Mouse (Mus musculus): ENCODE measurements around the gene Anks1. TPM values are rescaled to one million over a fixed set of nuclear protein-coding genes. Genes with fewer than 3 reads are reported as not detected.

Anks1 gene
- total RNA-seq, 2 experiments from 2014 or later = 8.8 to 23.4 TPM

DNA sequence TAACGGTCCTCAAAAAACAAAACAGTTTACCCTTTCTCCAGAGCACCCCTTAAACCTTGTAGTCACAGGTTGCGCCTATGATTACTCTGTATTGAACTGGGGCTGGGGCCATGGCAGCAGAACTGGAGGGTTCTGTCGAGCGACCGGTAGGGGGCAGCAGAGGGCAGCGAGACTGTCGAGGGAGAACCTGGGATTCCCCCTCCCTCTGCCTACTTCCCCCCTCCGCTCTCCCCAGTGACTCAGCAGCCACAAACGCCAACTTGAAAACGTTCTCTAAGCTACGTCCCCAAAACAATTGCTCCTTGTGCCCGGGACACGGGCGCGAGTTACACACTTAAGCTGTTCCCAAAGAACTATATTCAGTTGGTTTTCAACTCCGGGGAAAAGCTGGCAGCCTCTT, 175.9 kb downstream of the Anks1 start:
- Histone ChIP-seq H3K27ac (peak overlapping the region; percentile 82), H3K4me3 (peak overlapping the region; percentile 51)
- intact Hi-C loops (cut with DNase I) = loop anchor here (1.0 kb wide), 2 partner anchors 48 to 78 kb away; no protein-coding TSS in a partner anchor
- DNase-seq = peak; percentile 93
- TF ChIP-seq CTCF (IDR thresholded peaks at IDR 0.05) = peak; percentile 99

DNA sequence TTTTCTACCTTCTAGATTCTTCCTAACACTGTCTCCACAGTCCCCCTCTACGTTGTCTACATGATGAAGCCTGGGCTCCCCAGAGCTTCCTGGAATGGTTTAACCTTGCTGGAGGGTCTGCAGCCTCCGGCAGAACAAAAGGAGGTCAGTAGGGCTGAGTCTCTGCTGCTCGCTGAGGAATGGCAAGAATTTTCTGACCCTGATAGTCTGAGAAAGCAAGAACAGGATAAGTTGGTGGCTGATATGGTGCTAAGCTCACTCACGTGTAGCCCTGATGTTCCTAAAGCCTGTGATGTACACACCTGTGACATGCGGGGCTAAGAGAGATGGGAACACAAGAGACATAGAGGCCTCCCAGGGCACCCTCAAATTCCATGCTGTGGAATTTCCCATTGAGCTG, 178.3 kb downstream of the Anks1 start:
- Histone ChIP-seq H3K4me3 (no peak overlapping the region), H3K27ac (no peak overlapping the region)
- no peak for DNase-seq
- TF ChIP-seq CTCF (IDR thresholded peaks at IDR 0.05) = no peak
- intact Hi-C loops (cut with DNase I) = no loop called here

DNA sequence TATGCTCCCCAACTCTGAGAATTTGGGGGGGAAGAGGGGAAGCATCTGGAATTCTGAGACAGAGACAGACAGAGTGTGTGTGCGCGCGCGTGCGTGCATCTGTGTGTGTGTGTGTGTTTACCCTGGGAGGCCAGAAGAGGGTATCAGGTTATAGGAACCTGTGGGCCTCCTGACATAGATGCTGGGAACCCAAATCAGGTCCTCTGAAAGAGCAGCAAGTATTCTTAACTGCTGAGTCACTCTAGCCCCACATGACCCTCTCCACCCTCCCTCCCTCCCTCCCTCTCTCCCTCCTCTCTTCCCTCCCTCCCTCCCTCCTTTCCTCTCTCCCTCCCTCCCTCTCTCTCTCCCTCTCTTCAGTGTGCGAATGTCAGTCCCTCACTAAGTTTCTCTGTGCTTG, 179.6 kb downstream of the Anks1 start:
- intact Hi-C loops (cut with DNase I) = no loop called here
- DNase-seq = no peak
- Histone ChIP-seq H3K27ac (no peak overlapping the region), H3K4me3 (no peak overlapping the region)
- TF ChIP-seq CTCF (IDR thresholded peaks at IDR 0.05) = no peak

DNA sequence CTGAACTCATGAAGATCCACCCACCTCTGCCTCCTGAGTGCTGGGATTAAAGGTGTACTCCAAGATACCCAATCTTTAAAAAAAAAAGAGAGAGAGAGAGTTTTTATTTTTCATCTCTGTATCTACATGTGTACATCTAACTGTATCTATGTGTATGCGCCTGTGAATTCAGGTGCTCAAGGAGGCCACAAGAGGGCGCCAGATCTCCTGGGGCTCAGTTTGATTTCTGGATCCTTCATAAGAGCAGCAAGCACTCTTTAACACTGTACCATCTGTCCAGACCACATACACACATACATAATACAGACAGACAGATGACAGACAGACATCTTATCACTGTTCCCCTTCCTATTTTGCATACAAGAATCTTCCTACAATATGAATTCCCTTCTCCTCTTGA, 183.2 kb downstream of the Anks1 start:
- intact Hi-C loops (cut with DNase I) = no loop called here
- TF ChIP-seq CTCF (IDR thresholded peaks at IDR 0.05) = peak; percentile 28; the same call in 1 of the 2 replicates
- no peak overlapping the region for H3K27ac ChIP-seq
- H3K4me3 ChIP-seq = no peak overlapping the region
- DNase-seq = no peak

DNA sequence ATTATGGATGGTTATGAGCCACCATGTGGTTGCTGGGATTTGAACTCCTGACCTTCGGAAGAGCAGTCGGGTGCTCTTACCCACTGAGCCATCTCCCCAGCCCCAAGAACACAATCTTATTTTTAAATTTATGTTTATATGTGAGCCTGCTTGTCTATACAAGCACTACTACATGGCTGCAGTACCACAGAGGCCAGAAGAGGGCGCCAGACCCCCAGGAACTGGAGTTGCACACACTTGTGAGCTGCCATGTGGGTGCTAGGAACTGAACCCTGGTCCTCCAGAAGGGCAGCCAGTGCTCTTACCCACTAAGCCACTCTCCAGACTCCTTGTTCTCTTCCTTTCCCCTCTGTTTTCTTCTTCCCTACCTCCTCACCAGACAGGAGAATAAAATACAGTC, 184.7 kb downstream of the Anks1 start:
- H3K27ac ChIP-seq = no peak overlapping the region
- H3K4me3 ChIP-seq = no peak overlapping the region
- TF ChIP-seq CTCF (IDR thresholded peaks at IDR 0.05) = peak; percentile 29; the same call in 1 of the 2 replicates
- no peak for DNase-seq
- intact Hi-C loops (cut with DNase I) = no loop called here

DNA sequence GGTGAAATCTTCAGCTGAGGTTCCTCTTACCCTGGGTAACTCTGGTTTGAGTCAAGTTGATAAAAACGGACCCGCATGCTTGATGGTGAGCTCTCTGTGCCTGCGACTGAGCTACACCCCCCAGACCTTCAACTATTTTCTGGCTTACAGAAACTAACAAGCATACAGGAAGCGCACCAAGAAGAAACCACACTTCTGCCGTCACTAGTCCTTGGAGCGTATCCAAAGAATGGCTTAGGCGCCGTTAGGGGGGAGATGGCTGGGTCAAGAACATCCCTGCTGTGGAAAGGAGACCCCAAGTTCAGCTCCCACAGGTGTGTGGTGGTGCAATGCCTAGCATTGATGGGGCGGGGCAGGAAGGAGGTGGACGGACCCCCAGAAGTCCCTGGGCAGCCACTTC, 187.3 kb downstream of the Anks1 start:
- no peak for DNase-seq

DNA sequence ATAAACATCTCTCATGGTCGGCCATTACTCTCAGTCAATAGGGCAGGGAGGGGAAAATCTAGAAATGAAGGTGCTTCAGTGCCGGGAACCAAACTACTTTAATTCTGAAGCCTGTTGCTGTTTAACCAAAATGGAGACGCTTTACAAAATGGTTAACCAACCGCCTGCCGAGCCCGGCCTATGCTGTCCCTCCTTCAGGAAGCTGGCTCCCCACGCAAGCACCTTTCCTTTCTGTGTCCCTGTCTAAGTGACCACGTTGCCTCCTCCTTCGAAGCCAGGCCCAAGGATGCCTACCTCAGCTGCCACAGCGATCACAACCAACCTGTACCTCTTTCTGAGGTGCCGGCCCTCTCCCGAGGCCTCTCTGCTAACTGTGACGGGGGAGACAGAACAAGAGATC, 188.2 kb downstream of the Anks1 start:
- intact Hi-C loops (cut with DNase I) = no loop called here
- TF ChIP-seq CTCF (IDR thresholded peaks at IDR 0.05) = no peak
- no peak overlapping the region for H3K4me3 ChIP-seq
- H3K27ac ChIP-seq = no peak overlapping the region
- no peak for DNase-seq

More for the DNA sequence above, 187.3 kb downstream of the Anks1 start:
- Histone ChIP-seq H3K4me3 (no peak overlapping the region), H3K27ac (no peak overlapping the region)
- TF ChIP-seq CTCF (IDR thresholded peaks at IDR 0.05) = no peak
- intact Hi-C loops (cut with DNase I) = no loop called here

DNA sequence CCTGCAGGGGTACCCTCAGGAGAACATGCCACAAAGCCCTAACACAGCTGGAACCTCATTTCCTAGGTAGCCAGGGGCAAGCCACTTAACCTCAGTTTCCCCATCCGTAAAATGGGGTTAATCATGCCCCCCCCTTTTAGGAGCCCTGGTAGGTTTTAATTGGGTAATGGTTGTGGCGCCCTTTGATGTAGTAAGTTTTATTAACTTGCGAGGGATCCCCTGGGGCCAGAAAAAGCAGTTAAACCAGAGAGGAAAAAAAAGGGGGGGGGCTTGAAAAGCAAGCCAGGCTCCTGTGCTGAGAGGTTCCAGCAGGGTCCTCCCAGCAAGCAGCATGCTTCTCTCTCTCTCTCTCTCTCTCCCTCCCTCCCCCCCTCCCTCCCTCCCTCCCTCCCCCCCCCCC, 190.0 kb downstream of the Anks1 start:
- DNase-seq = no peak
- Histone ChIP-seq H3K4me3 (no peak overlapping the region), H3K27ac (no peak overlapping the region)
- no peak for TF ChIP-seq CTCF (IDR thresholded peaks at IDR 0.05)
- intact Hi-C loops (cut with DNase I) = no loop called here

DNA sequence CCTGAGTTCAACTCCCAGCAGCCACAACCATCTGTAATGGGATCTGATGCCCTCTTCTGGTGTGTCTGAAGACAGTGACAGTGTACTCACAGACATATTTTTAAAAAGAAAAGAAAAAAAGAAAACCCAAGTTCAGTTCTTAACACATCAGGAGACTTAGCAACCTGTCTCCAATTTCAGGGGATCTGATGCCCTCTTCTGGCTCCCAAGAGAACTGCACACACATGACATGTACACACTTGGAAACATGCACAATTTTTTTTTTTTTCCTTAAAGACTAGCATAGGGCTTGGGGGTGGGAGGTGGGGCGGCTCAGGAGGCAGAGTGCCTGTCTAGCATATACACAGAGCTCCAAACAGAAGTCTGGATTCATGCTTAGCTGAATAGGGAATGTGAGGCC, 191.6 kb downstream of the Anks1 start:
- TF ChIP-seq CTCF (IDR thresholded peaks at IDR 0.05) = peak; percentile 8; the same call in 1 of the 2 replicates
- intact Hi-C loops (cut with DNase I) = no loop called here
- H3K27ac ChIP-seq = no peak overlapping the region
- no peak for DNase-seq
- no peak overlapping the region for H3K4me3 ChIP-seq

DNA sequence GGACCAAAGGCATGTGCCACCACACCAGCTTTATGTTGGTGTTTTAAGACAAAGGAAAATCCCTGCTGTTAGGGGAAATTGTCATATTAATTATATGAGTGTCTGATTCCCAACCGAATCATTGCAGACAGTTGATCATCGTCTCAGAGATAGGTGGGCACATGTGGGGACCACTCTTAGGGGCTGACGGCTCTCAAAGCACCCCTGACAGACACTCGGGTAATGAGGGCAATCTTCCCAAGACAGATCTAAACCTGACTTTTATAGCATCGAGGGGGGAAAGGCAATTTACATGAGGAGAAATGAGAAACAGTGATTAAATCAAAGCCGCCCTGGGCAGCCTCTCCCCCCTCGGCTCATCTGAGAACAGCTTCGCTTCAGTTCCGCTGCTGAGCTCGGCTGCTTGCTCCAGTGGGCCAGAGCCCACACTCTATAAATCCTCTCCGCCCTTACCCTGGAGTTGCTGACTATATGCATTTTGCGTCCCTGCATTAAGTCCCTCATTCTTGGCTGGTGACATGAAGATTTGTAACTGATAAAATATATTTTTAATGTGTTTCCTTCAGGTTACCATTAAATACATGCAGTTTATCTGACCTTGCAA, 192.3 kb downstream of the Anks1 start:
- no peak for TF ChIP-seq CTCF (IDR thresholded peaks at IDR 0.05)
- no peak for DNase-seq
- intact Hi-C loops (cut with DNase I) = no loop called here
- Histone ChIP-seq H3K27ac (no peak overlapping the region), H3K4me3 (no peak overlapping the region)

DNA sequence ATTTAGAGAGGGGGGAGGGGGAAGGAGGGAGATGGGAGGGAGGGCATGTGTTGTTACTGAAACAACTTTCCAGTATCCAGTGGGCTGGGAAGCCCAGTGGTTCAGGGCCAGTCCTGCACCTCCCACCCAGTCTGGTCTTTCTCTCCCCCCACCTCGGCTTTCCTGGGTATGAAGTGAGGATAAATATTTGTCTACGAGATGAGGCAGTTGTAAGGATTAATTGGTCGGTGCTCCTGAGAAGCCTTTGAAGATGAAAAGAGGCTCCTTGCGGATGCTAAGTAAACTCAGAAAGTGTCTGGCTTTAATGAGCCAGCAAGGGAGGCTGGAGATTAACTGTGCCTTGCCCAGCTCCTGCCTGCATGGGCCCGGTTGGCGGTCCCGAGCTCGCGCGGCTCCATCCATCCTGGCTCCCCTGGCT, 192.8 kb downstream of the Anks1 start:
- TF ChIP-seq CTCF (IDR thresholded peaks at IDR 0.05) = no peak

DNA sequence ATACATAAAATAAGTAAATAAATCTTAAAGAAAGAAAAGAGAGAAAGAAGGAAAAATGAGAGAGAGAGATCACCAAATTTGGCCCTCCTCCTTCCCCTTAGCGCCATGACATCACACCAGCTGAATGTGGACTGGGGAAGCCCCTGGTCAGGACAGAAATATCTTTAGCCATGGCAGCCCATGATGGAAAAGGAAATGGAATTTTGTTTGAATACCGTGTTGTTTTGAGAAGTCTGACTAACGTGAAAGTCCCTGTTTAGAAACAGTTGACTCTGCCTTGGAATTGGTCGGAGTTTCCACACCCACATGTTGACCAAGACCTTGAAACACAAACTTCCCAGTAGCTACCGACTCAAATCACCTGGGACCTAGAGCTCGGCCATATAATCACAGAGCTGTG, 195.3 kb downstream of the Anks1 start:
- no peak for DNase-seq
- no peak overlapping the region for H3K4me3 ChIP-seq
- H3K27ac ChIP-seq = no peak overlapping the region
- no peak for TF ChIP-seq CTCF (IDR thresholded peaks at IDR 0.05)
- intact Hi-C loops (cut with DNase I) = no loop called here

More for the DNA sequence above, 192.8 kb downstream of the Anks1 start:
- DNase-seq = no peak
- Histone ChIP-seq H3K4me3 (no peak overlapping the region), H3K27ac (no peak overlapping the region)
- intact Hi-C loops (cut with DNase I) = no loop called here

DNA sequence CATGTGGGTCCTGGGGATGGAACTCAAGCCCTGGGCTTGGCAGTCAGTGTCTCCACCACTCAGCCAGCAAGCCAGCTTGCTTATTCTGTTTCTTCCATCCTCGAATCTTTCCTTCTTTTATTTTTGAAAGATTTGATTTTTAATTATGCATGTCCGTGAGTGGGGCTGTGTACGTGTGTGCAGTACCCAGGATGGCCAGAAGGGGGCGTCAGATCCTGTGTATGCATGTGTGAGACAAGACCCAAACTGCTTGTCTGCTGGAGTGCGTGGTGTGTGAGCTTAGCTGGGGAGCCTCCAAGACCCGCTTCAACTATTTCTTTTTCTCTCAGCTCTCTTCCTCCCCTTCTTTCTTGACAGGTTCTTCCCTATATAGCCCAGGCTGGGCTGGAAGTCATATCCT, 197.2 kb downstream of the Anks1 start:
- Histone ChIP-seq H3K4me3 (no peak overlapping the region), H3K27ac (no peak overlapping the region)
- intact Hi-C loops (cut with DNase I) = no loop called here
- no peak for DNase-seq
- TF ChIP-seq CTCF (IDR thresholded peaks at IDR 0.05) = peak; percentile 39

DNA sequence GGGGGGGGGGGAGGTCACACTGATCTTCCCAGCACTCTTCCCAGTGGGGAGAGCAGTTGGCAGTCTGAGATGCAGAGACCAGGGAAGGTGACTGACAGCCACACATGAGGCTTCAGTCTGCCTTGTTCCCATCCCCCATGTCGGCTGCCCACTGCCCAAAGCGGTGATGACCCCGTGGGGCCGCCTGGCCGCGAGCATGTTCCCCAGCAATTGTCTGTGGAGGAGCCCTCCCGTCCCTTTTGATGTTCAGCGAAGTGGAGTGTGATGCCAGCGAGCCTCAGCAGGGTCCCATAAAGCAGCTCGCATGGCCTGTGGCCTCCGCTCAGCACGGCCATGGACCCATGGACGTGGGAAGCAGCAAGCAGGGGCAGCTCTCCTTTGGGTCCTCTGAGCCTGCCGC, 198.2 kb downstream of the Anks1 start:
- intact Hi-C loops (cut with DNase I) = no loop called here
- Histone ChIP-seq H3K27ac (no peak overlapping the region), H3K4me3 (no peak overlapping the region)
- no peak for DNase-seq
- no peak for TF ChIP-seq CTCF (IDR thresholded peaks at IDR 0.05)

Data from gastrocnemius, adult 2 months (tissue).